Mouse (Mus musculus): Measurements from ENCODE around the gene Eid3.

The Eid3 gene

DNA sequence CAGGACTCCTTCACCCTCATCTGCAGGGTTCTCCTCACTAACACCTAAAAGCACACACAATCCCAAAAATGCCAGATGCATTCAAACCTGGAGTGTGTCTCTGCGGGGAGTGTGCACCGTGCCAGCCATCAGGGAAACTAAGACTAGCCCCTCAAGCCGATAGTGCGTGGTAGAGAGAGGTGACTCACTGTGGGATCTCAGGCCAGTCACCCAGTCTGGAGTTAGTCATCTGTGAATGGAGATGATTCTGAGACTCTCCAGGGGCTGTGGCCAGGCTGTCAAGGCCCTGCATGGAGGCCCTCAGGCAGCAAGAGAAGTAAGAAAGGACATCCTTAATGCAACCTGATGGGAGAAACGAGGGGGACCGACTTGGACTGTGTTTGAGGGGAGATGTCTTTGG is 14.7 kb upstream of the Eid3 start:
- ChIA-PET CTCF (no interaction called here), POLR2A (interaction anchor here in 3 of 4 experiments (0.7 to 43.7 kb wide), 5 partner anchors 2 to 22 kb away, joined by 3 to 1828 read pairs (median 9); partner anchors contain the start of gene Txnrd1 (in 1 of the 3))

DNA sequence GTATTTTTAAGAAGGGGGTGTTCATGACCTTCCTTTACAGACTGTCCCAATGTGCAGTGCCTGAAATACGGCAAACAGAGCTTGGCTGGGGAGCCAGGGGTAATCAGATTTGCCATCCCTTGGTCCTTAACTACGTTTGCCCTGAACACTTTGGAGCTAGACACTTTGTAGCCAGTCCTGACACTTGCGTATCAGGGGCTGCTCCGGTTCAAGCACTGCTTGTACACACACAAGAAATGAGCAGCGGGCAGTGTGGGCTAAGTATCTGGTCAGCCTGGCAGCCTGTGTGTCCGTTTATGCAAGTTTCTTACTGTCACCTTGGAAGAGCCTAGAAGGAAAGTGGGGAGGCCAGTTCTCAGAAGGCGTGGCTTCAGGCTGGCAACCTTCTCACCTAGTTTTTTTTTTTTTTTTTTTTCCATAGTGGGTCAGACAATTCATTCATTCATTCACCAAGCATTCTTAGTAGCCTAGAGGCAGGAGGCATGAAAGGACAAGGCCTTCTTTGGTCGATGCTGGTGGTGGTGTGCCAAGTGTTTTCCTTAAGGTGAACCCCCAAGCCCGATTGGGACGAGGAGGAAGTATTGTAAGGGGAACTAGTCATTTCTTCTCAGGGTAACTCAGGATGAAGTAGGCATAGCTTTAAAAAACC is 8.3 kb upstream of the Eid3 start:
- CTCF ChIA-PET, result interaction anchor here in 3 of 4 experiments (0.6 to 3.7 kb wide), 8 partner anchors 18 to 648 kb away, joined by 3 to 20 read pairs (median 8); no protein-coding TSS in a partner anchor
- POLR2A ChIA-PET, result interaction anchor here (0.6 to 23.9 kb wide), 165 partner anchors 8 to 1350 kb away, joined by 3 to 1828 read pairs (median 6); partner anchors contain the start of genes Nfyb (in 4 of the 4), Eid3 (in 3 of the 4), Gm4924 (in 3 of the 4) and Txnrd1 (in 3 of the 4)

DNA sequence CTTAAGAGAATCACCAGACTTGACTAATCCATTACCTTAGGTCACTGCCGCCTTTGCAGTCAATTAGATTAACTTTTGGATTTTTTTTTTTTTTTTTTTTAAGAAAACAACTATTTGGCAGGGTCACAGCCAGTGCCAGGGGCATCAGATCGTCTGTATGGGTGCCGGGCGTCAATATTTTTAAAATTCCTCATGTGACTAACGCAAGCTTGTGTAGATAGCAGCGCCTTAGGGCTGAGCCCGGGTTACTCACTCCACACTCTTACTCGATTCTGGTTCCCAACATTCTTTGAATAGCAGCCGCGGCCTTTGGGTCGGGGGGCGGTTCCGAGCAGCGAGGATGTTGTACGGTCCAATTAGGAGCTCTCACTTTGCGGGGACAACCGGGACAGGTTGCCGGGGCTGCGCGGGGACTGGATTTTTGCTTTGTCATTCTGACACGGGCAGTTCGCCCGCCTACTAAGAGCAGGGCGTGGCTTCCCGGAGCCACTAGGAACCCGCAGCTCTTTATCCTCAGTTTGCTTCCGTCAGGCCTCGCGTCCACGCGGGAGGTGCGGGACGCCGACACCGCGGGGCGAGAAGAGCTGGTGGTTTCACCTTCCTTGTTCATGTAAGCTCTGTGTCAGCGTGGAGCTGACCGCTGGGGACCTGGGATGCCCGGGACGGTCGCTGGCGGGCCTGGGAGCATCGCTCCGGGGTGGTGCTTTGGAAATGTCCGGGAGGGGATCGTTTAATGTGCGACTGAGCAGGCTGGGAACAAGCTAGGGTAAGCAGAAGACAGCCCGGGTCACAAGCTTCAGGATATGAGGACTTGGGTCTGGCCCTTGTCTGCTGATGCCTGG is 7.5 kb upstream of the Eid3 start:
- ChIA-PET CTCF (interaction anchor here in 3 of 4 experiments (0.7 to 3.7 kb wide), 13 partner anchors 14 to 50 kb away, joined by 3 to 20 read pairs (median 5); no protein-coding TSS in a partner anchor), POLR2A (interaction anchor here (0.6 to 23.9 kb wide), 226 partner anchors 8 to 1898 kb away, joined by 3 to 1828 read pairs (median 5); partner anchors contain the start of genes Nfyb (in 4 of the 4), 1190007I07Rik (in 3 of the 4), Aldh1l2 (in 3 of the 4) and Chst11 (in 3 of the 4))

DNA sequence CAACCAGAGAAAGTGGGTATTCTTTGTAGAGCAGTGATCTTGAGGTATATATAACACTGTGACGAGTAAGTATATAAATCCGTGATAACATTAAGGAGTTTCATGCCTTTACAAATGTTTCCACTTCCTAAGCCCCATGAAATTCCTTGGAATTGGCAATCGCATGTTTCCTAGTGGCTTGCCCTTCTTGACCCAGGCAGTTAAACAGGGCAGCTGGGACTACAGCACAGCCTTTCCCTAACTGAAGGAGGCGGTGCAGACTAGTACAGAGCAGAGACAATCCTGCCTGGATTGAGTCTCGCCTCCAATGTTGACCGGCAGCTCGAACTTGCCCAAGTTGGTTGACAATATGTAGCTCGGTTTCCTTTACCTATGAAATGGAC is 6.9 kb upstream of the Eid3 start:
- POLR2A ChIA-PET, result interaction anchor here (0.6 to 23.9 kb wide), 201 partner anchors 9 to 1898 kb away, joined by 3 to 1828 read pairs (median 6); partner anchors contain the start of genes Nfyb (in 4 of the 4), 1190007I07Rik (in 3 of the 4), Aldh1l2 (in 3 of the 4) and Chst11 (in 3 of the 4)
- CTCF ChIA-PET, result interaction anchor here in 2 of 4 experiments (1.0 to 3.7 kb wide), 9 partner anchors 14 to 50 kb away, joined by 3 to 20 read pairs (median 5); no protein-coding TSS in a partner anchor

DNA sequence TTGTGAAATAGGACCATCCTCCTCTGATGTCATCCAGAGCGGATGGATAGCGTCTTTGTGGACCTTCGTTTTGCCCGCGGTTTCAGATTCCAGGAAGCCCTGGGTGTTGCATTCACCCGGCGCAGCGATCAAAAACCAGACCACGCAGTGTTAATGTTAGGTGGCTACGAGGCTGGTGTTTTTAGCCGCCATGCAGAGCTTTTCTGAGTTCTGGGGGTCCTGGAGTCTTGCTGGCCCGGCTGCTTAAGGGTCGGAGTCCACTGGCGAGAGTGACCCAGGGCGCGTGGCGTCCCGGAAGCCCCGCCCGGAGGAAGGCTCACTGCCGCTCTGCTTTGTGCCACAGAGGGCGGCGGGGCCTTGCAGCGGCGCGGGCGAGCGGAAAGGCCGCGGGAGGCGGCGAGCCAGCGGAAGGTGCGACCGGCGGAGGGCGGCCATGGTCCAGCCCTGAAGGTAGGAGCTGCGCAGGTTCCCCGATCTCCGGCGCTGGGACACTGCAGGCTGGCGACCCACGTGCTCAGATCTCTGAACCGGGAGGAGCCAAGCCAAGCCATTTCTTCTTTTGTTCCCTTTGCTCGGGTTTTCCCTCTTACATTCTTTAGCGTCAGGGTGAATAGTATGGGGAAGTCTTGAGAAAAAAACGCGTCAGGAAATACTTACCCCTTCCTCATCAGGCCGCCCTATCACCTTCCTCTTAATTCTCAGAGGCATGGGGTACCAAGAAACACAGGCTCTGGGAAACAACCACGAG is 6.1 kb upstream of the Eid3 start:
- POLR2A ChIA-PET, result interaction anchor here (0.6 to 23.9 kb wide), 85 partner anchors 9 to 1899 kb away, joined by 3 to 1828 read pairs (median 10); partner anchors contain the start of genes 1190007I07Rik (in 3 of the 4), Nfyb (in 3 of the 4), Txnrd1 (in 3 of the 4) and Chst11 (in 2 of the 4)
- CTCF ChIA-PET, result interaction anchor here in 2 of 4 experiments (0.5 to 3.7 kb wide), 6 partner anchors 15 to 508 kb away, joined by 3 to 20 read pairs (median 4); no protein-coding TSS in a partner anchor

DNA sequence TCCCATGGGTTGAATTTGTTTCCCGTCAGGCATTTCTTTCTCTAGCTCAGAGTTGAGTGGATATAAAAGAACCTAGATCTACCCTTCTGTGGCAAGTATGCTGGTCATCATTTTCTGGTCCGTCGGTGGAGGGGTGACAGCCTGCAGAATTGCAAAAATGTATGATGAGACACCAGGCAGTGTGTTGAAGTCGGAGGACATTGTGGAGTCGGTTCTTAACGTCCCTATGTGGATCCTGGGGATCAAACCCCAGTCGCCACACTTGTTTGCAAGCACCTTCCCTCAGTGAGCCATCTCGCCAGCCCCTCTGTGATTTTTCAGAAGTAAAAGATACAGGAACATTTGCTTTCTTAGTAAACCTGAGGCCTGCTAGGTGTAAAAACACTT is 5.5 kb upstream of the Eid3 start:
- POLR2A ChIA-PET, result interaction anchor here (0.6 to 23.9 kb wide), 40 partner anchors 10 to 531 kb away, joined by 3 to 1828 read pairs (median 20); partner anchors contain the start of genes Eid3 (in 2 of the 4), Nfyb (in 2 of the 4), Txnrd1 (in 2 of the 4) and 1190007I07Rik (in 1 of the 4)

DNA sequence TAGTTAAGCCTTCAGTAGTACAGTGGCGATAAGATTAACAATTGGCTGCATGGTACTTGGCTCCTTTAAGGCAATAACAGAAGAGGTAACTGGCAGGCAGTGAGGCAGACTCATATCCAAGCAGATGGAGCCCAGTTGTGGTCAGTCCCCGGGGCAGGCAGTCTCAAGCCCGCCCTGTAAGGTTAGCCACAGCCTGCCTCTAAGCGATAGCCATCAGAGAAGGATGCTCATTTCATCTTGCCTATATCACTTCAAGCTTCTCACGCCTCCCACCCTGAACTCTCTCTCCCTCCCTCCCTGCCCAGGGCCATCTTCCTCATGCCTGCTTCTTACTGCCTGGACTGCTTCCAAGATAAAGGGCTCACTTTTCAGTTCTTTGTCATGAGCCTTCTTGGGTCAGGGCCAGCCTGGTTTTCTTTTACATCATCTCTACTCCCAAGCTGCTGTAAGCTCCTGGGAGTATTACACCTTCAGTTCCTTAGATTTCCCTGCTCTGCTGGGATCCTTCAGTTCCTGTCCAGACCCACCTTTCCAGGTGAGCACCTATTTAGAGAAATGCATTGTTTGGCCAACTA is 3.2 kb upstream of the Eid3 start:
- CTCF ChIA-PET, result interaction anchor here in 2 of 4 experiments (0.6 to 1.8 kb wide), 3 partner anchors 13 to 61 kb away, joined by 4 to 7 read pairs (median 6); no protein-coding TSS in a partner anchor
- POLR2A ChIA-PET, result interaction anchor here in 3 of 4 experiments (0.9 to 23.9 kb wide), 22 partner anchors 7 to 212 kb away, joined by 3 to 1828 read pairs (median 5); partner anchors contain the start of genes Eid3 (in 2 of the 3), Nfyb (in 2 of the 3) and Txnrd1 (in 2 of the 3)

More for the DNA sequence above, 5.5 kb upstream of the Eid3 start:
- CTCF ChIA-PET, result interaction anchor here in 2 of 4 experiments (0.5 to 3.7 kb wide), 3 partner anchors 49 to 508 kb away, joined by 3 to 20 read pairs (median 5); no protein-coding TSS in a partner anchor

DNA sequence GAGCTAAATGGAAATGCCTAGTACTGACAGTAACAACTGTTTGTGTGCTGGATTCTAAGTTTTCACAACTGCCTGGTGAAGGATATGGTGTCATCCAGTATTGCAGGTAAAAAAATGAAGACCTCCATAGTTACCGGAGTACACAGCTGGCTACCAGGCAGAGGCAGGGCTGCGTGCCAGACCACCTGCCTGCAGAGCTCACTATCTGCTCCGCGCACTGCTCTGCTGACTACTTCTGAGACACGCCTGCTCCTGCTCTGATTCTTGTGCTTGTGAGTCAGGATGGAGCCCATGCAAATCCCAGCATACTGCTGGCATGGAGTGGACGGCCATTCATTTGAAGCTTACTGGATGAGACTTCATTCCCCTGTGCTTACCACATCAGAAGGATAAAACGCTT is 2.6 kb upstream of the Eid3 start:
- ChIA-PET POLR2A (interaction anchor here in 3 of 4 experiments (0.6 to 23.9 kb wide), 28 partner anchors 8 to 220 kb away, joined by 3 to 1828 read pairs (median 4); partner anchors contain the start of genes Nfyb (in 2 of the 3), Txnrd1 (in 2 of the 3) and Eid3 (in 1 of the 3)), CTCF (interaction anchor here in 3 of 4 experiments (0.6 to 1.8 kb wide), 4 partner anchors 12 to 14 kb away, joined by 3 to 7 read pairs (median 6); no protein-coding TSS in a partner anchor)

DNA sequence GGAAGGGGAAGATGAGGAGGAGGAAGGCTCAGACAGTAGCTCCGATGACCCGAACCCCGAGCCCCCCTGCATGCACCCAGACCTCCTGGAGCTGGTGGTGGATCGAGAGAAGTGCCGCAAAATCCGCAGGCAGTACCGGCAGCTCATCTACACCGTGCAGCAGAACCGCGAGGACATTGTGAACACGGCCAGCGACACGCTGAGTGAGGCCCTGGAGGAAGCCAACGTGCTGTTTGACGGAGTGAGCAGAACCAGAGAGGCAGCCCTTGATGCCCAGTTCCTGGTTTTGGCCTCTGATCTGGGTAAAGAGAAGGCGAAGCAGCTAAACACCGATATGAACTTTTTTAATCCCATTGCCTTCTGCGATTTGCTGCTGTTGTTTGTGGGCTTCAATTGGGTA is 406 bp downstream of the Eid3 start:
- ChIA-PET POLR2A (interaction anchor here in 3 of 4 experiments (0.5 to 15.8 kb wide), 54 partner anchors 6 to 244 kb away, joined by 3 to 316 read pairs (median 5); partner anchors contain the start of genes 1190007I07Rik (in 1 of the 3), Nfyb (in 1 of the 3) and Tdg (in 1 of the 3)), CTCF (interaction anchor here (0.6 to 2.0 kb wide), 8 partner anchors 9 to 1091 kb away, joined by 3 to 14 read pairs (median 4); no protein-coding TSS in a partner anchor)

DNA sequence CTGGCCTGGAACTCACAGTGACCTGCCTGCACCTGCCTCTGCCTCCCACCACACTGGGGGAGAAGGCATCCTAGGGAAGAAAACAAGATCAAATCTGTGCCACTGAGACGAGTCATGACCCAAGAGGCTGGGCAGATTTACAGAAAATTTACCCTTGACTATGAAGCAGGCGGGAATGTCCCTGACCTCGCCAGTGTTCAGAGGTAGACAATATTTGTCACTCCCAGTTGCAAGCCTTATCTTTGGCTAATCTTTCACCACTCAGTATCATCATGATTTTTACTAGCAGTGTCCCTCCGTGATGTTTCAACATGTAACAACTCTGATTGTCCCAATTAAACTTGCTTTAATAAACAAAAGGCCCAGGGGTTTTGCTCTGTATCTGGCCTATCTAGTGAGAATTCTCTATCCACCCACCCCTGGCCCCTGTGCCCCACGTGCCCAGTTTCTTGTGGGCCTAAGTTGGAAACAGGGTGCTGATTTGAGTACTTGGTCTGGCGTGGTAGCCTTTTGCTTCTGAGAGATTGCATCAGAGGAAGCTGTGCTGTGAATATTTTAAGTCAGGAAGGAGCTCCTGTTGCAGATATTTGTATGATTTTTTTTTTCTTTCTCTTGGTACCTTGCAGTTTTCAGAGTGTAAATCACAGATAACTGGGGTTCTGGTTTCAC is 2.1 kb downstream of the Eid3 start:
- ChIA-PET POLR2A (interaction anchor here (0.5 to 15.8 kb wide), 6 partner anchors 8 to 214 kb away, joined by 3 to 316 read pairs (median 28); no protein-coding TSS in a partner anchor), CTCF (interaction anchor here in 2 of 4 experiments (0.7 kb wide), 2 partner anchors 57 kb away, joined by 3 read pairs; no protein-coding TSS in a partner anchor)

DNA sequence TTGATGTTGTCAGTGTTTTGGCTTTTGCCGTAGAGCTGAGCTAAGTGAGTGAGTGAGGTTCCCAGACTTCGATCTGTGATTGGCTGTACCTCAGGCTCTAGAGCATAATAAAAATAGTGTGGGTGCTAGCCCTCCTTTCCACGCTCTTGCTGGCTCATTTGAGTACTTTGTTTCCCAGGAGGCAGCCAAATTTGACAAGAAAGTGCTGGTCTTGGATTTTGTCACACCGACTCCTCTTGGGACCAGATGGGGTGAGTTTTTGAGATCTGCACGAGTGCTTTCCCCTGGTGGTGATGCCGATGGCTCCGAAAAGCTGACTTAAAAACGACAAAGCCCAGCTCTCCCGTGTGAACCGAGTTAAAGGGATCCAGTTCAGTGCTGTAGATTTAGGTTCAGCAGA is 9.0 kb downstream of the Eid3 start:
- ChIA-PET CTCF (interaction anchor here (0.5 to 2.6 kb wide), 37 partner anchors 9 to 686 kb away, joined by 3 to 19 read pairs (median 4); partner anchors contain the start of genes Eid3 (in 3 of the 4), 1190007I07Rik (in 1 of the 4), Hcfc2 (in 1 of the 4) and Nfyb (in 1 of the 4)), POLR2A (interaction anchor here (0.7 to 15.8 kb wide), 28 partner anchors 9 to 111 kb away, joined by 3 to 316 read pairs (median 5); partner anchors contain the start of genes Eid3 (in 3 of the 4) and Nfyb (in 1 of the 4))

DNA sequence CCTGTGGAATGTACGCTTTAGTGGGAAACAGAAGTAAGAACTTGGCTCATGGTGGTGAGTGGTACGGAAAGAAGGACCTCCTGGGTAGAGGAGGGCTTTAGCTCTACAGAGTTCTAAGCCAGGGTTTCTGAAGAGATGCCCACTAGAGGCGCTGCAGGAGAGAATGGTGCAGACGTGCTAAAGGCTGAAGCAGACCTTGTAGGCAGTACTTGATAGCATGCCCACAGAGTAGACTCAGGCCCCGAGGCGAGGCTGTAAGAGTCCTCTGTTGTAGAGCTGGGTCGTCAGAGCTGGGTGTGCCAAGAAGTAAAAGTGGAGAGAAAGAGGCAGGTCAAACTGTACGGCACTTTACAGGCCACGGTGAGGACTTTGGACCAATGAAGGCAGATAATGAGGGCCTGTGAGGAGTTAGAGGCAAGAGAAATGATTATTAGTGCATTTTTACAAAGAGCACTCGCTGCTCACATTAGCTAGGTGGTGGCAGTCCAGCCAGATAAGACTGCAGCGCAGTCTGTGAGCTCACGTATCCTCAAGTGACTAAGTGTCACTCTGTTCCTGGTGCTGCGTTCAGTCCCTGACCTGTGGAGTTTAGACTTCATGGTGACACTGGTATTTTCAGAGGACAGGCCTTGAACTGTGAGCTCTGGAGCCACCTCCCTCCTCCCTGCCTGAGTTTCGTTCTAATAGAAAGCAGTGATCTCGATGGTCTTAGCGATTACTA is 9.8 kb downstream of the Eid3 start:
- CTCF ChIA-PET, result interaction anchor here (0.5 to 2.6 kb wide), 37 partner anchors 8 to 253 kb away, joined by 3 to 19 read pairs (median 4); partner anchors contain the start of genes Eid3 (in 3 of the 4), 1190007I07Rik (in 1 of the 4), Hcfc2 (in 1 of the 4) and Nfyb (in 1 of the 4)
- POLR2A ChIA-PET, result interaction anchor here (0.7 to 15.8 kb wide), 32 partner anchors 9 to 112 kb away, joined by 3 to 316 read pairs (median 5); partner anchors contain the start of genes Eid3 (in 3 of the 4) and Nfyb (in 2 of the 4)

DNA sequence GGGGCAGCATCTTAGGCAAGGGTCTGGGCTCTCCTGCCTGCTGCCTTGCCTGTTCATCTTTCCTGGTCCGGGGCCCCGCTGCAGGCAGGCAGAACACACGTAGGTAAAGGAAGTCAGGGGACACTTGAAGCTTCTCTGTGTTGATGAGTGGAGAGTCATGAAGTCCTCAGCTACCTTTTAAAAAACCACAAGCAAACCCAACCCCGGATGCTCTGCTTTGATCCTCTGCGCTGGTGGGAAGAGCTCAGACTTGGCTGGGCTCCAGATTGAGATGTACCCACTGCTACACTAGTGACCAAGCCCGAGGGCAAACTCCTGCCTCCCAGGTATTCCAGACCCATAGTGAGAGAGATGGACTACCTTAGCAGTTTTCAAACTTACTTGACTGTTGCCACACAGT is 20.9 kb downstream of the Eid3 start:
- CTCF ChIA-PET, result no interaction called here
- POLR2A ChIA-PET, result interaction anchor here in 2 of 4 experiments (0.7 to 1.4 kb wide), 3 partner anchors 9 to 28 kb away, joined by 3 to 8 read pairs (median 3); no protein-coding TSS in a partner anchor

DNA sequence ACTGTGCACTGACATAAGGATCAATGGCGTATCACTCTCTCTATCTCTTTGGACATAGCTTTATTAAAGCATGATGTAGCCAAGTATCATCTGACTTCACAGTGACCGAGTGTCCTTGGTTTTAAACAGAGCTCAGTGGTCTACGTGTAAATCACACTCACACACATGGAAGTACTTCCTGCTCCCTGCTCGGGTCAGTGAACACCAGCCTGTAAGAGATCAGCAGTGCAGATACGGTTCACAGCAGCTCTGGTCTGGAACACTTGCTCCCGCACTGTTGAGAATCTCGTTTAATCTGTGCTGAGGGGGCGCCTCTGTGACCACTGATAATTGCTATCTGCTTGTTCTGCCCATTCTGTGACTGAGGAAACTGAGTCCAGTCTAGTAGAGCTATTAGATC is 22.1 kb downstream of the Eid3 start:
- ChIA-PET CTCF (no interaction called here), POLR2A (interaction anchor here in 3 of 4 experiments (1.0 to 3.5 kb wide), 10 partner anchors 11 to 39 kb away, joined by 3 to 22 read pairs (median 7); partner anchors contain the start of gene Eid3 (in 1 of the 3))

All from embryonic stem cell, embryonic (primary cell).